Mouse (Mus musculus): Measurements from ENCODE around the gene Pbrm1.

- no peak for TF ChIP-seq MAX (IDR thresholded peaks at IDR 0.05)
- TF ChIP-seq USF1 (IDR thresholded peaks at IDR 0.05; ENCODE audit: low read depth), result no peak
- TF ChIP-seq CTCF (IDR thresholded peaks at IDR 0.05; ENCODE audit: control insufficient read depth, insufficient read depth, insufficient read length), result no peak
- no peak for TF ChIP-seq CEBPB (IDR thresholded peaks at IDR 0.05; ENCODE audit: low read depth)
- no peak for TF ChIP-seq MYOG (IDR thresholded peaks at IDR 0.05; ENCODE audit: control insufficient read depth, extremely low read depth, insufficient read length)
These were observed 630 bp downstream of the Pbrm1 start for GRCm38 (mm10) chr14:31019331-31020205.
